Mouse (Mus musculus): Measurements from ENCODE around the gene Batf. TPM values are rescaled to one million over a fixed set of nuclear protein-coding genes. Genes with fewer than 3 reads are reported as not detected.

The Batf gene
- polyA plus RNA-seq (2016; fragmentation: Nextera tagmentation; extraction: Ambion mirVana): 4.7 and 7.1 TPM in 2 replicates

DNA sequence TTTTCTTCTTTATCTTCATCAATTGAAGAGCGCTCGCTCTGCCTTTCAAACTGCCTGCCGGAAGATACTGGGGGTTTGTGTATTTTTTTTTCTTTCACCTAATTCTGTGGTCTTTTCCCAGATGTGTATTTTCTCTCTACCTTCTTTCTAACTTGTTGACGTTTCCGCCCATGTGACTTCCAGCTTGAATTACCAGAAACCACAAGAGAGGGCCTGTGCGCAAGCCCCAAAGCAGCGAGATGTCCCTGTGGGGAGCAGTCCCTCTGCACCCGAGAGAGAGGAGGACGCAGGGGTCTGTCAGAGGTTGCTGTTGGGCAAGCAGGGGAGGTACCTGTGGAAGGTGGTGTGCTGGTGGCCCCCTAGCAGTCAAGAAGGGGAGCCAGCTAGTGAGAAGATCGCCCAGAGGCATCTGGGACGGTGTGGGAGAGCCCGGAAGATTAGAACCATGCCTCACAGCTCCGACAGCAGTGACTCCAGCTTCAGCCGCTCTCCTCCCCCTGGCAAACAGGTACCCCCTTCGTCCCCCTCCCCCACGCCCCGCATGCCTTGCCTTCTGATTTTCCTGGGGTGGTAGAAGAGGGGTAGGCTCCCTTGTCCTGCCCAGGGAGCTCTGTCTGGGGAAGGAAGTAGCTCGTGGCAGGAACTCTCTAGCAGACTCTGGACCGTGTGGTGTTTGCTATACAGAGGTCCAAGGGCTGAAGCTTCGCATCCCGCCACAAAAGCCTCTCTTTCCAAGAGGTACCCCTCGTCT, at the start of gene Batf:
TSS of gene Batf (plus strand) at position 204 of the 751 bp plus-strand sequence.
- Histone ChIP-seq H3K27me3 (ENCODE audit: insufficient read depth, poor library complexity, severe bottlenecking) (no peaks in the 10 kb centered on the region), H3K4me1 (peaks cover 37% of the 10 kb centered on the region), H3K36me3 (no peaks in the 10 kb centered on the region), H3K4me3 (peak within 1 kb of the TSS; percentile 54), H3K27ac (peak within 1 kb of the TSS; percentile 81), H3K9me3 (no peaks in the 10 kb centered on the region)
- WGBS: 18% methylated on average over 22 of the region's 22 CpGs
- no peak for DNase-seq (ENCODE audit: low spot score)

DNA sequence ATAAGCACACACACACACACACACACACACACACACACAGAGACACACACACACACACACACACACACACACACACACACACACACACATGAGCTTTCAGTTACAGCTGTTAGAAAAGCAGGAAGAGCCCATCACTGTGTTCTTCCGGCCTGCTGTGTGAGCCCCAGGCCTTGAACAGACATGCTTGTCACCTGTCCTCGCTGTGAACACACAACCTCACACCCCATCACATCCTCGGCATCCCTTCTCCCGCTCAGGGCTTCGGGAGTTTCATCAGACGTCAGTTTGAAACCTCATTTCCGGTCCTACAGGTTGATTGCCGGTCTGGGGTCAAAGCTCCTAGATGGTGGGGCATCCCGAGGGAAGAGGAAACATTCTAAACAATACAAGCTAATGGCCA, 48.5 kb upstream of the Batf start:
- Histone ChIP-seq H3K36me3 (peaks cover 23% of the 10 kb centered on the region), H3K4me3 (no peak overlapping the region), H3K27ac (no peak overlapping the region), H3K9me3 (no peaks in the 10 kb centered on the region), H3K4me1 (peaks cover 23% of the 10 kb centered on the region), H3K27me3 (ENCODE audit: insufficient read depth, poor library complexity, severe bottlenecking) (no peaks in the 10 kb centered on the region)
- no peak for DNase-seq (ENCODE audit: low spot score)
- WGBS: 66% methylated on average over 9 of the region's 9 CpGs

DNA sequence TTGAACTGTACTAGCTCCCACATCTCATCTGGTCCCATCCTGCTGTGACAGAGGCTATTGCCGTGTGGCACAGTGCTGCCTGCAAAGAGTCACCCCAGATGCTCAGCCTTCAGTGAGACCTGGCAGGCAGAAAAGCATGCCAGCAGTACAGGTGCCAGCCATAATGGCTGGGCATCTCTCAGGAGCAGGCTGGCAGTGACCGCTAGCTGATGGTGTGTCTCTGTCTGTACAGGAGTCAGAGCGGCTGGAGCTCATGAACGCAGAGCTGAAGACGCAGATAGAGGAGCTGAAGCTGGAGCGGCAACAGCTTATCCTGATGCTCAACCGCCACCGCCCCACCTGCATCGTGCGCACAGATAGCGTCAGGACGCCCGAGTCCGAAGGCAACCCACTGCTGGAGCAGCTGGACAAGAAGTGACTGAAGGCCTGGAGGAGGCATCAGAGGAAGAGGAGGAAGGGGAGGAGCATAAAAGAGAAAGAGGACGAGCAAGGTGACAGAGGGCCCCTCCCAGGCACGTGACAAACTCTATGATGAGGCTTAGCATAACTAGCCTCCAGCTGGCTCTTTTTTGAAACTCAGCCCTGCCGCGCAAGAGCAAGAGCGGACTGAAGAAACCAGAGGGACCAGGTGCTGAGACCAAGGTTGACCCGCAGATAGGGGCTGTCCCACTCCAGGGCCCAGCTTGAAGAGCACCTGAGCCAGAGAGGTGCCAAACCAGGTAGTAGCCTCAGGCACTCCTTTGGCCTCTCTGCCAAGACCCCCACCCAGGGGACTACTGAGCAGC, 47.7 kb upstream of the Batf start:
- WGBS: 73% methylated on average over 20 of the region's 20 CpGs
- Histone ChIP-seq H3K27ac (no peak overlapping the region), H3K27me3 (ENCODE audit: insufficient read depth, poor library complexity, severe bottlenecking) (no peaks in the 10 kb centered on the region)

DNA sequence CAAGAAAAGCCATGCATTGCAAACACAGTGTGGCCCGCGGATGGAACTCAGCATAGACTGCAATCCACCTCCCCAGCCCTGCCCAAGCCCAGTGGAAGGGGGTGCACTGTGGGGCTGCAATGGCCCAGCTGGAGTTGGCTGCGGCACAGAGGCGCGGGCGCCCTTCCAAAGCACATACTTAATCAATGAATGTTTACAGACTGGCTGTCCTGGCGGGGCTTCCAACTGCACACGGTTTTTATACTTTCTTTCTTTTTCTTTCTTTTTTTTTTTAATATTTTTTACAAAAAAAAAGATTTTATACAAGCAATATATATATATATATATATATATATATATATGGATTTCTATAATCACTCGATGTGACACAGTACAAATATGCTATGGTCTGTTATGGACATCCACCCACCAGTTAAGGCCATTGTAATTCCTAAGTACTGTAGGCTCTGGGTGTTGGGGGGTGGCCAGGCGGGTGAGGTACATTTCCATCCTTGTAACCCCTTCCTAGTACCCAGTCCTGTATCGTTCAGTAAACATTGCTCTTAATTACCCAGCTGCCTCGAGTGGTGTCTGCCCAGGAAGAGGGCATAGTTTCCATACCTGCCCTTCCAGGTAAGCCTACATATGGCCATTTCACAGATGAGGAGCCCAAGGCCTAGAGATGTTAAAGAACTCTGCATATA, 47.0 kb upstream of the Batf start:
- peaks cover 31% of the 10 kb centered on the region for H3K4me1 ChIP-seq
- H3K4me3 ChIP-seq: no peak overlapping the region
- peaks cover 11% of the 10 kb centered on the region for H3K36me3 ChIP-seq
- WGBS: 82% methylated on average over 12 of the region's 12 CpGs
- H3K27me3 ChIP-seq (ENCODE audit: insufficient read depth, poor library complexity, severe bottlenecking): no peaks in the 10 kb centered on the region
- H3K9me3 ChIP-seq: no peaks in the 10 kb centered on the region
- no peak overlapping the region for H3K27ac ChIP-seq
- DNase-seq (ENCODE audit: low spot score): no peak

More for the DNA sequence above, 47.7 kb upstream of the Batf start:
- Histone ChIP-seq H3K4me1 (peaks cover 24% of the 10 kb centered on the region), H3K36me3 (peaks cover 17% of the 10 kb centered on the region), H3K9me3 (no peaks in the 10 kb centered on the region), H3K4me3 (no peak overlapping the region)
- DNase-seq (ENCODE audit: low spot score): no peak

DNA sequence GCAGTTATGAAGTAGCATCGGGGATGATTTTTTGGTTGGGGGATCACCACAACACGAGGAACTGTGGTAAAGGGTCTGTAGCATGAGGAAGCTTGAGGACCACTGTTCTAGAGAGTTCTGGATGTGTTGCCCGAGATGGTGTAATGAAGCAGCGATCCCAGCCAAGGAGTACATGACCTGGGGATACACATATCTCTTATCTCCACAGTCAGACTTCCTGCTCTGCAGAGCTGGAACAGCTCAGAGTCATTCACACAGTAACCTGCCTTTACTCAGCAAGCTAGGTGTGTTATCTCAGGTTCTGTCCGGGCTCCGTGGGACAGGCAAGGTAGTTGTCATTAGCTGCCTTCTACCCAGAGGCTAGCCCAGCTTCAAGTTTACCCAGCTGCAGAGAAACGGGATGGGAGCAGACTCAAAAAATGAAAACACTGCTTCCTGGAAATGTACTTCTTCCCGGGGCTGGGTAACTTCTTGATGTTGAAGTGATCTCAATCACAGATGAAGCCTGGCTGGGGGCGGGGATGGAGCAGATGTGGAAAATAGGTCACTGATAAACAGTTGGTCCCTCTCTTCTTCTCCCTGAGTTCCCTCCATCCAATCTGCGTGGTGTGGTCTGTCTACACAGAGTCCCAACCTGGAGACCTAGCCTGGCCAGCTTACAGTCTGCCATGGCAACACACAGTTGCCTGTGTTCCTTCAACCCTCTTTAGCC, 45.5 kb upstream of the Batf start:
- peaks cover 11% of the 10 kb centered on the region for H3K36me3 ChIP-seq
- no peak overlapping the region for H3K4me3 ChIP-seq
- no peaks in the 10 kb centered on the region for H3K9me3 ChIP-seq
- peak overlapping the region; percentile 60; the same call in 1 of the 2 replicates for H3K27ac ChIP-seq
- DNase-seq (ENCODE audit: low spot score): no peak
- H3K27me3 ChIP-seq (ENCODE audit: insufficient read depth, poor library complexity, severe bottlenecking): no peaks in the 10 kb centered on the region
- H3K4me1 ChIP-seq: peaks cover 37% of the 10 kb centered on the region
- WGBS: 50% methylated on average over 10 of the region's 10 CpGs

DNA sequence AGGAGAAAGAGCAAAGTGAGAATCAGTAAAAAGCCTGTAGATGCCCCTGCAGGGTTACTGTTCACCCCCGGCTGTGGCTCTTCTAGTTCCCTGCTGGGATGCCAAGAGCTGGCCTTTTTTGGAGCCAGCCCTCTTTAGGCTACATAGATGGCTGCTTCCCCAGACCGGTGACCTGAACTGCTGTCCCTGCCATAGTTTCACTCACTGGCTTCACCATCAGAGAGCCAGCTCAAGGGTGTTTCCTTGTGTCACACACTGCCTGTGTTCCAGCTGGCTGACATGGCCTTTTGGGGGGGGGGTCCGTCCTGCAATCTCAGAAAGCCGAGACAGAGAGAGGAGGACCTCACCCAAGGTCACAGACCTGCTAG, 44.9 kb upstream of the Batf start:
- Histone ChIP-seq H3K4me1 (peaks cover 38% of the 10 kb centered on the region), H3K27ac (peak overlapping the region; percentile 60; the same call in 1 of the 2 replicates), H3K27me3 (ENCODE audit: insufficient read depth, poor library complexity, severe bottlenecking) (no peaks in the 10 kb centered on the region), H3K36me3 (peaks cover 11% of the 10 kb centered on the region), H3K4me3 (no peak overlapping the region), H3K9me3 (no peaks in the 10 kb centered on the region)
- 42% methylated on average over 4 of the region's 4 CpGs for WGBS
- no peak for DNase-seq (ENCODE audit: low spot score)

DNA sequence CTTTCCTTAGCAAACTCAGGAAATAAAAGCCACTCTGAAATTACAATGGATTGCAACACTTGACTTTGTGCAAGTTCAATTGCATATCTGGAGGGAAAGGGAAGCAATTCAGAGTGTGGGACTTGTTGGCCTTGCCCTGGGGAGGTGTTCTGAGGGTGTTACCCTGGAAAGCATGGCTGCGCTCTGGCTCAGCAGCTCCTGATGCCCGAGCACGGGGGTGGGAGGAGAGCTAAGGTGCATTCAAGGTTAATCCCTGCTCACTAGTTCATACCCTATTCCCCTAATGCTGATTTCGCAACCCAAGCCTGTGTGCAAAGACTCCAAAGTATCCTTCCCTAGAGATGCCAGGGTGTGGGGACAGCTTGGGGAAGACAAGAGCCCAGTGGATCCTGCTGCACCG, 42.7 kb upstream of the Batf start:
- Histone ChIP-seq H3K27me3 (ENCODE audit: insufficient read depth, poor library complexity, severe bottlenecking) (no peaks in the 10 kb centered on the region), H3K36me3 (peaks cover 6% of the 10 kb centered on the region), H3K4me3 (no peak overlapping the region), H3K9me3 (no peaks in the 10 kb centered on the region), H3K27ac (no peak overlapping the region), H3K4me1 (peaks cover 37% of the 10 kb centered on the region)
- 76% methylated on average over 5 of the region's 5 CpGs for WGBS
- DNase-seq (ENCODE audit: low spot score): no peak

DNA sequence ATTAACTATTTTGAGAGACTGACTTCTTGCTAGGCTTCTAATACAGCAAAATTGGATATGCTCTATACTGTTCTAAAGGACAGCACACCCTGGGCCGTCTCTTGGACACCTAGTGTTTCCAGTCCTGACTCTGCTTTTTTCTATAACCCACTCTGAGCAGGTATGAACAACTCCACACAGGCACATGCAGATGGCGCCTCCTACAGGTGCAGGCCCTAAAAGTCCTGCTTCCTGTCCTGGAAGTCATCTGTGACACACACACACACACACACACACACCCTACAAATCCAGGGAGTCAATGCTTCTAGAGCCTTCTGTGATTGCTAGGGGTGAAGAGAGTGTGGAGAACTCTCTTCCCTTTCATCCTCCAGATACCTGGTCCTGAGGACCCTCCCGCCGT, 40.8 kb upstream of the Batf start:
- DNase-seq (ENCODE audit: low spot score): no peak
- Histone ChIP-seq H3K27ac (no peak overlapping the region), H3K36me3 (no peaks in the 10 kb centered on the region), H3K27me3 (ENCODE audit: insufficient read depth, poor library complexity, severe bottlenecking) (no peaks in the 10 kb centered on the region), H3K4me3 (no peak overlapping the region), H3K4me1 (peaks cover 34% of the 10 kb centered on the region), H3K9me3 (no peaks in the 10 kb centered on the region)
- 77% methylated on average over 4 of the region's 4 CpGs for WGBS

DNA sequence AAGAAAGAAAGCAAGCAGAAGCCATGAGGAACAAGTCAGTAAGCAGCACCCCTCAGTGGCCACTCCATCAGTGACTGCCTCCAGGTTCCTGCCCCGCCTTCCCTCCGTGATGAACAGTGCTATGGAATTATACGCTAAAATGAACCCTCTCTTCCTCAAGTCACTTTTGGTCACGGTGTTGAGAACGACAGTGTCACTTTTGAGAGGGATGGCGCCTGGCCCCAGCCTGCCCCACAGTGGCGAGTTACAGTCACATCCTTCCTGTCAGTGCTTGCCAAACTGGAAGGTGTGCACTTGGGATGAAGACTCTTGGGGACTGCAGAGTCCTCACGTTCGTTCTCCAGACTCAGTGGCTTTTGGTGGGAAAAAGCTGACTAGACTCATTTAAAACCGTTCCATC, 39.1 kb upstream of the Batf start:
- no peaks in the 10 kb centered on the region for H3K36me3 ChIP-seq
- WGBS: 35% methylated on average over 10 of the region's 10 CpGs

DNA sequence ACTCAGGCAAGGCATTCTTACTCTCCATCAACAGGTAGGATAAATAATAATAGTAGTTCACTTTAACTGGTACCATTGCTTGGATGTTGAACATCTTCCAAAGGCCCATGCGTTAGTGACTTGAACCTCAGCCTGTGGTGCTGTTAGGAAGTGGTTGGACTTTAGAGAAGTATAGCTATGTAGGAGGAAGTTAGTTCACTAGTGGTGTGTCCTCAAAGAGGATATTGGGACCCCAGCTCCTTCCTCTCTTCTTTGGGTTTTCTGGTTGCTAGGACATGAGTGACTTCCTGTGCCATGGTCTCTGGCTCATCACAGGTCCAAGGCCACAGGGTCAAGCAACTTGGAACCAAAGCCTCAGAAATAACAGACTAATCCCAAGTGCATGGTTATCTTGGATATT, 38.5 kb upstream of the Batf start:
- Histone ChIP-seq H3K36me3 (no peaks in the 10 kb centered on the region), H3K27ac (no peak overlapping the region), H3K9me3 (no peaks in the 10 kb centered on the region), H3K4me1 (peaks cover 16% of the 10 kb centered on the region), H3K27me3 (ENCODE audit: insufficient read depth, poor library complexity, severe bottlenecking) (no peaks in the 10 kb centered on the region), H3K4me3 (no peak overlapping the region)
- WGBS: 88% methylated on average over 1 of the region's 1 CpGs
- no peak for DNase-seq (ENCODE audit: low spot score)

More for the DNA sequence above, 39.1 kb upstream of the Batf start:
- no peaks in the 10 kb centered on the region for H3K9me3 ChIP-seq
- no peak overlapping the region for H3K4me3 ChIP-seq
- peaks cover 17% of the 10 kb centered on the region for H3K4me1 ChIP-seq
- H3K27me3 ChIP-seq (ENCODE audit: insufficient read depth, poor library complexity, severe bottlenecking): no peaks in the 10 kb centered on the region
- no peak for DNase-seq (ENCODE audit: low spot score)
- no peak overlapping the region for H3K27ac ChIP-seq

DNA sequence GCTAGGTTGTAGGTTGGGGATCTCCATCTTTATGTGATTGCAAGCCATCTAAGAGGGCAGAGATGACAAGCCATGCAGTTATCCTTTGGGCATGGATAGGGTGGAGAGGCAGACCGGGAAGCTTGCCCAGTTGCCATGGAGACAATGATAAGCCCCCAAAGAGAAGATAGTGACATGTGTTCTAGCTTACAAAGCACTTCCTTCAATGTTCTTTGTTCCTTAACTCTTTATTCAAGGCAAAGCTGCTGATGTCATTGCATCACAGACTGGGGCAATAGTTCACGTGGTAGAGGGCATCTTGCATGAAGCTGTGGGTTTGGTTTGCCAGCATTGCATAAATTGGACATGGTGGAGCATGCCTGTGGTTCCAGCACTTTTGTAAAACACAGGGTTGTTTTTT, 27.1 kb upstream of the Batf start:
- peak; percentile 82 for DNase-seq (ENCODE audit: low spot score)
- Histone ChIP-seq H3K4me3 (no peak overlapping the region), H3K9me3 (no peaks in the 10 kb centered on the region), H3K4me1 (peaks cover 7% of the 10 kb centered on the region; the same call in 1 of the 2 replicates), H3K27ac (no peak overlapping the region), H3K36me3 (no peaks in the 10 kb centered on the region), H3K27me3 (ENCODE audit: insufficient read depth, poor library complexity, severe bottlenecking) (no peaks in the 10 kb centered on the region)
- 27% methylated on average over 2 of the region's 2 CpGs for WGBS

DNA sequence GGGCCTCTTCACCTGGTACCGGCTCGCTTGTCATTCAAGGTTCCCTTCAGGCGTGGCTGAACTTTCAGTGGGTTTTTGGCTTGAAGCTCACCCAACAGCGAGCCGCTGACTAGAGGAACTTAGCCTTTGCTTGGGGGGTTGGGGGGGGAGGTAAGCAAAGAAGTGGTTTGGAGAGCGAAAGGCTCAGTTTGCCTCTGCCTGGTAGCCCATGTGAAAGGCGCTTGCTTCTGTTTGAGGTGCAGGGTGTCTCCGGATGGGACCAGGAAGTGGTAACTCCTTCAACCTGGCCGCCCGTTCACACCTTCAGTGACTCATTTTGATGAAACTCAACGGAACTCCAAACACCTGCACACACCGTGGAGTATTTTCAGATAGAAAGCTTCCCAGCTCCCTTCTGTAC, 25.6 kb upstream of the Batf start:
- no peak for DNase-seq (ENCODE audit: low spot score)
- 85% methylated on average over 12 of the region's 12 CpGs for WGBS
- Histone ChIP-seq H3K4me1 (peaks cover 7% of the 10 kb centered on the region; the same call in 1 of the 2 replicates), H3K27ac (no peak overlapping the region), H3K36me3 (no peaks in the 10 kb centered on the region), H3K27me3 (ENCODE audit: insufficient read depth, poor library complexity, severe bottlenecking) (peaks cover 3% of the 10 kb centered on the region; the same call in 1 of the 2 replicates), H3K4me3 (no peak overlapping the region), H3K9me3 (no peaks in the 10 kb centered on the region)

All from heart, embryonic 10.5 days (tissue).